ENCODE assay signal across 17 mouse cellular contexts in genomic region chr19:22249076-22249475, GRCm38 (mm10).
DNase-seq lines count a peak whose midpoint lies in the region; ATAC-seq and TF ChIP-seq lines count a peak whose summit lies in the region.
"Had no signal": no experiment of that assay in that cellular context is flagged by ENCODE, and none has a peak within 500 bp of the region (broad histone marks: within the 10 kb centered on the region; RNA-seq: fewer than 3 reads in every experiment).

No protein-coding gene starts in this region.

- TF ChIP-seq CTCF in intestine, postnatal 0 days (IDR thresholded peaks at IDR 0.05; ENCODE audit: low read depth) = no peak

- no peak for ATAC-seq in intestine, postnatal 0 days
- ATAC-seq: forebrain, embryonic 13.5 days had no signal

- no peak overlapping the region for H3K4me3 ChIP-seq in intestine, postnatal 0 days (ENCODE audit: low read depth, low read length)
- H3K4me3 ChIP-seq: embryonic facial prominence, embryonic 15.5 days; forebrain, embryonic 13.5 days; hindbrain, embryonic 15.5 days; limb, embryonic 13.5 days had no signal

- WGBS in intestine, postnatal 0 days = 81% methylated on average over 6 of the region's 6 CpGs

- peak; percentile 48 to 66 for DNase-seq in left cerebral cortex, adult 18-20 months (ENCODE audit: low spot score in 2 of 2)
- no peak for DNase-seq in left cerebral cortex, postnatal 4 days
- DNase-seq in layer of hippocampus, adult 9-10 months (ENCODE audit: low spot score) = peak; percentile 25
- peak; percentile 52 to 91 for DNase-seq in left cerebral cortex, postnatal 25 days (ENCODE audit: low spot score in 2 of 2)
- no peak for DNase-seq in urinary bladder, adult 2 months (ENCODE audit: low spot score)
- no peak for DNase-seq in thymus, postnatal 0 days (ENCODE audit: low spot score)
- DNase-seq in urinary bladder, adult 18-20 months (ENCODE audit: low spot score in 2 of 2) = no peak
- DNase-seq: cerebellum, adult 11 months; heart, adult 18-20 months; kidney, adult 18-20 months; kidney, postnatal 14 days; lung, postnatal 14 days had no signal

- H3K9ac ChIP-seq in intestine, postnatal 0 days (ENCODE audit: low read depth, low read length) = no peak overlapping the region
- H3K9ac ChIP-seq: embryonic facial prominence, embryonic 15.5 days; forebrain, embryonic 13.5 days; hindbrain, embryonic 15.5 days; limb, embryonic 13.5 days had no signal

- no peak overlapping the region for H3K4me2 ChIP-seq in intestine, postnatal 0 days (replicated peaks; ENCODE audit: low read depth)
- H3K4me2 ChIP-seq: embryonic facial prominence, embryonic 15.5 days; forebrain, embryonic 13.5 days; hindbrain, embryonic 15.5 days; limb, embryonic 13.5 days had no signal

- H3K4me1 ChIP-seq in intestine, postnatal 0 days (replicated peaks; ENCODE audit: control insufficient read depth, insufficient read depth, low read length) = no peaks in the 10 kb centered on the region
- H3K4me1 ChIP-seq: embryonic facial prominence, embryonic 15.5 days; forebrain, embryonic 13.5 days; hindbrain, embryonic 15.5 days; limb, embryonic 13.5 days had no signal

- H3K9me3 ChIP-seq in intestine, postnatal 0 days (ENCODE audit: control insufficient read depth) = no peaks in the 10 kb centered on the region
- H3K9me3 ChIP-seq: embryonic facial prominence, embryonic 15.5 days; forebrain, embryonic 13.5 days; hindbrain, embryonic 15.5 days; limb, embryonic 13.5 days had no signal

- no peaks in the 10 kb centered on the region for H3K36me3 ChIP-seq in intestine, postnatal 0 days (ENCODE audit: control insufficient read depth, insufficient read depth)
- H3K36me3 ChIP-seq: embryonic facial prominence, embryonic 15.5 days; hindbrain, embryonic 15.5 days; limb, embryonic 13.5 days had no signal

- H3K27me3 ChIP-seq in intestine, postnatal 0 days (replicated peaks; ENCODE audit: control insufficient read depth, insufficient read depth, low read length) = no peaks in the 10 kb centered on the region
- H3K27me3 ChIP-seq: embryonic facial prominence, embryonic 15.5 days; forebrain, embryonic 13.5 days; hindbrain, embryonic 15.5 days; limb, embryonic 13.5 days had no signal

- H3K27ac ChIP-seq in intestine, postnatal 0 days (ENCODE audit: low read depth, low read length) = no peak overlapping the region
- H3K27ac ChIP-seq: embryonic facial prominence, embryonic 15.5 days; forebrain, embryonic 13.5 days; hindbrain, embryonic 15.5 days; limb, embryonic 13.5 days had no signal

- intact Hi-C loops in left cerebral cortex, postnatal 4 days (cut with DNase I) = no loop called here
- intact Hi-C loops in left cerebral cortex, postnatal 25 days (cut with DNase I) = no loop called here

Comparison
In these comparisons a context has a peak if more than half of its experiments do, and no peak if none do; other contexts are left out.
1. DNase-seq: peak in left cerebral cortex, adult 18-20 months (2 of 2), layer of hippocampus, adult 9-10 months (single experiment) and left cerebral cortex, postnatal 25 days (2 of 2); none in left cerebral cortex, postnatal 4 days (single experiment), urinary bladder, adult 2 months (single experiment), thymus, postnatal 0 days (single experiment) and urinary bladder, adult 18-20 months (0 of 2).